Mouse (Mus musculus): ENCODE data around the gene Trmt1.

GRCm38 (mm10) chr8:84638555-84639161, 47.4 kb upstream of the Trmt1 start:
- TF ChIP-seq CTCF (IDR thresholded peaks at IDR 0.05) (peak; percentile 16; the same call in 1 of the 2 replicates), EP300 (IDR thresholded peaks at IDR 0.05) (no peak)

All from lung, postnatal 0 days (tissue).